ENCODE assay signal across 16 mouse cellular contexts in genomic region chr14:23785921-23786686, GRCm38 (mm10).
DNase-seq lines count a peak whose midpoint lies in the region; ATAC-seq and TF ChIP-seq lines count a peak whose summit lies in the region.
"Had no signal": no experiment of that assay in that cellular context is flagged by ENCODE, and none has a peak within 500 bp of the region (broad histone marks: within the 10 kb centered on the region; RNA-seq: fewer than 3 reads in every experiment).

No protein-coding gene starts in this region.

- H3K4me1 ChIP-seq in heart, embryonic 13.5 days: peaks cover 20% of the 10 kb centered on the region
- H3K4me1 ChIP-seq in lung, embryonic 14.5 days (ENCODE audit: insufficient read depth): no peaks in the 10 kb centered on the region
- no peaks in the 10 kb centered on the region for H3K4me1 ChIP-seq in stomach, embryonic 15.5 days
- peaks cover 6% of the 10 kb centered on the region; the same call in 1 of the 2 replicates for H3K4me1 ChIP-seq in forebrain, embryonic 16.5 days (replicated peaks; ENCODE audit: control insufficient read depth, insufficient read depth, low read length)

- intact Hi-C loops in left cerebral cortex, postnatal 36 days (cut with DNase I): loop anchor here (5.0 kb wide), 1 partner anchor 204 kb away; no protein-coding TSS in a partner anchor

- peaks cover 27% of the 10 kb centered on the region; the same call in 1 of the 2 replicates for H3K27me3 ChIP-seq in heart, embryonic 13.5 days (replicated peaks)
- H3K27me3 ChIP-seq in lung, embryonic 14.5 days (ENCODE audit: insufficient read depth, low read length): no peaks in the 10 kb centered on the region
- H3K27me3 ChIP-seq in stomach, embryonic 15.5 days (replicated peaks): no peaks in the 10 kb centered on the region
- H3K27me3 ChIP-seq in forebrain, embryonic 16.5 days (replicated peaks; ENCODE audit: control insufficient read depth, insufficient read depth, low read length): no peaks in the 10 kb centered on the region
- H3K27me3 ChIP-seq: embryonic facial prominence, embryonic 15.5 days had no signal

- 42% methylated on average over 10 of the region's 10 CpGs for WGBS in heart, embryonic 13.5 days
- 30% methylated on average over 10 of the region's 10 CpGs for WGBS in lung, embryonic 14.5 days
- WGBS in stomach, embryonic 15.5 days: 41% methylated on average over 10 of the region's 10 CpGs
- 60% methylated on average over 10 of the region's 10 CpGs for WGBS in forebrain, embryonic 16.5 days

- no peak overlapping the region for H3K4me3 ChIP-seq in heart, embryonic 13.5 days
- H3K4me3 ChIP-seq in lung, embryonic 14.5 days (ENCODE audit: low read depth, low read length): no peak overlapping the region
- H3K4me3 ChIP-seq in stomach, embryonic 15.5 days (replicated peaks): no peak overlapping the region
- H3K4me3 ChIP-seq in forebrain, embryonic 16.5 days (replicated peaks; ENCODE audit: low read length): no peak overlapping the region
- H3K4me3 ChIP-seq: embryonic facial prominence, embryonic 15.5 days; heart, adult 2 months had no signal

- H3K36me3 ChIP-seq in heart, embryonic 13.5 days: no peaks in the 10 kb centered on the region
- H3K36me3 ChIP-seq in lung, embryonic 14.5 days (ENCODE audit: insufficient read depth): no peaks in the 10 kb centered on the region
- no peaks in the 10 kb centered on the region for H3K36me3 ChIP-seq in stomach, embryonic 15.5 days
- no peaks in the 10 kb centered on the region for H3K36me3 ChIP-seq in forebrain, embryonic 16.5 days (ENCODE audit: control insufficient read depth, insufficient read depth)
- H3K36me3 ChIP-seq: embryonic facial prominence, embryonic 15.5 days; G1E had no signal

- no peak for DNase-seq in heart, postnatal 4 days
- DNase-seq in lung, embryonic 14.5 days: peak; percentile 16
- DNase-seq in lung, adult 18-20 months: no peak
- DNase-seq in left cerebral cortex, postnatal 36 days (ENCODE audit: low spot score in 2 of 2): peak; percentile 41 to 74
- DNase-seq in ovary, postnatal 14 days (ENCODE audit: low spot score): no peak
- DNase-seq: cerebellum, adult 8-10 months; forebrain, postnatal 0 days; heart, adult 2 months; lung, postnatal 36 days; thymus, postnatal 36 days had no signal

- H3K9me3 ChIP-seq in heart, embryonic 13.5 days: no peaks in the 10 kb centered on the region
- H3K9me3 ChIP-seq in lung, embryonic 14.5 days (ENCODE audit: low read depth, low read length): no peaks in the 10 kb centered on the region
- no peaks in the 10 kb centered on the region for H3K9me3 ChIP-seq in stomach, embryonic 15.5 days
- no peaks in the 10 kb centered on the region for H3K9me3 ChIP-seq in forebrain, embryonic 16.5 days (ENCODE audit: control insufficient read depth, low read length)
- H3K9me3 ChIP-seq: embryonic facial prominence, embryonic 15.5 days; G1E had no signal

- no peak overlapping the region for H3K4me2 ChIP-seq in heart, embryonic 13.5 days
- H3K4me2 ChIP-seq in lung, embryonic 14.5 days: no peak overlapping the region
- no peak overlapping the region for H3K4me2 ChIP-seq in stomach, embryonic 15.5 days
- H3K4me2 ChIP-seq in forebrain, embryonic 16.5 days (ENCODE audit: low read length): no peak overlapping the region
- H3K4me2 ChIP-seq: embryonic facial prominence, embryonic 15.5 days; liver, embryonic 11.5 days had no signal

- TF ChIP-seq CTCF in lung, embryonic 14.5 days (IDR thresholded peaks at IDR 0.05; ENCODE audit: low read depth): no peak

- no peak overlapping the region for H3K9ac ChIP-seq in heart, embryonic 13.5 days
- no peak overlapping the region for H3K9ac ChIP-seq in lung, embryonic 14.5 days
- no peak overlapping the region for H3K9ac ChIP-seq in stomach, embryonic 15.5 days
- H3K9ac ChIP-seq in forebrain, embryonic 16.5 days (replicated peaks; ENCODE audit: low read depth, low read length): no peak overlapping the region
- H3K9ac ChIP-seq: embryonic facial prominence, embryonic 15.5 days; forebrain, postnatal 0 days had no signal

- peak overlapping the region; percentile 13; the same call in 1 of the 2 replicates for H3K27ac ChIP-seq in heart, embryonic 13.5 days (replicated peaks)
- H3K27ac ChIP-seq in lung, embryonic 14.5 days (ENCODE audit: low read depth): no peak overlapping the region
- H3K27ac ChIP-seq in stomach, embryonic 15.5 days: peak overlapping the region; percentile 18; the same call in 1 of the 2 replicates
- H3K27ac ChIP-seq in forebrain, embryonic 16.5 days (ENCODE audit: low read length): no peak overlapping the region
- H3K27ac ChIP-seq: embryonic facial prominence, embryonic 15.5 days; heart, adult 2 months had no signal

- no peak for ATAC-seq in heart, embryonic 13.5 days (ENCODE audit: extremely low read depth, insufficient number of reproducible peaks, low FRiP score, low TSS enrichment)
- ATAC-seq in lung, embryonic 14.5 days (ENCODE audit: insufficient read depth): no peak
- no peak for ATAC-seq in stomach, embryonic 15.5 days (ENCODE audit: insufficient read depth, low FRiP score, low read depth)
- no peak for ATAC-seq in forebrain, embryonic 16.5 days
- ATAC-seq: forebrain, postnatal 0 days had no signal

Comparison
In these comparisons a context has a peak if more than half of its experiments do, and no peak if none do; other contexts are left out.
1. DNase-seq: peak in lung, embryonic 14.5 days (single experiment) and left cerebral cortex, postnatal 36 days (2 of 2); none in heart, postnatal 4 days (single experiment), lung, adult 18-20 months (0 of 2) and ovary, postnatal 14 days (single experiment).
2. H3K27ac ChIP-seq: peak in heart, embryonic 13.5 days (single experiment) and stomach, embryonic 15.5 days (single experiment); none in lung, embryonic 14.5 days (single experiment) and forebrain, embryonic 16.5 days (single experiment).